Mouse (Mus musculus) midbrain, embryonic 11.5 days (tissue): ENCODE data around the gene Ostc. TPM values are rescaled to one million over a fixed set of nuclear protein-coding genes. Genes with fewer than 3 reads are reported as not detected.

Experiments
- ATAC-seq: fragments of 200-750 bp; cut with Nextera tagmentation; 2 replicates; pipeline ENCODE4 v1.8.0; 2017; ENCODE audit warnings: moderate TSS enrichment, moderate library complexity; ENCODE audit not compliant: low FRiP score
- DNase-seq: peaks from one replicate; pipeline ENCODE4 v3.0.0; 2015; ENCODE audit warnings: low spot score; ENCODE audit errors: missing footprints
- H3K27ac ChIP-seq: fragments of 300-500 bp; sonication (generic); 2 replicates; pipeline ENCODE4 v1.5.1; 2014; ENCODE audit warnings: low read depth, low read length
- H3K27me3 ChIP-seq: fragments of 300-500 bp; sonication (generic); 2 replicates; pipeline ENCODE4 v1.6.1; 2014; ENCODE audit warnings: mild to moderate bottlenecking, low read length, moderate library complexity, mixed read lengths; ENCODE audit not compliant: control insufficient read depth, insufficient read depth
- H3K36me3 ChIP-seq: fragments of 300-500 bp; sonication (generic); 2 replicates; pipeline ENCODE4 v1.6.1; 2014; ENCODE audit warnings: mild to moderate bottlenecking, low read length, moderate library complexity, mixed read lengths; ENCODE audit not compliant: control insufficient read depth, insufficient read depth
- H3K4me1 ChIP-seq: fragments of 300-500 bp; sonication (generic); 2 replicates; pipeline ENCODE4 v1.6.1; 2014; ENCODE audit warnings: low read length; ENCODE audit not compliant: control insufficient read depth, insufficient read depth
- H3K4me2 ChIP-seq: fragments of 300-500 bp; sonication (generic); 2 replicates; pipeline ENCODE4 v1.6.1; 2014; ENCODE audit warnings: mild to moderate bottlenecking, moderate library complexity
- H3K4me3 ChIP-seq: fragments of 300-500 bp; sonication (generic); 2 replicates; pipeline ENCODE4 v1.5.1; 2014; ENCODE audit warnings: low read depth, low read length
- H3K9ac ChIP-seq: fragments of 300-500 bp; sonication (generic); 2 replicates; pipeline ENCODE4 v1.6.1; 2014; ENCODE audit warnings: low read length
- H3K9me3 ChIP-seq: fragments of 300-500 bp; sonication (generic); 2 replicates; pipeline ENCODE4 v1.6.1; 2016; ENCODE audit warnings: low read length; ENCODE audit not compliant: control insufficient read depth
- WGBS: fragments of 180-500 bp; shearing (Covaris S2); extraction: QIAGEN DNeasy Blood & Tissue Kit; methylation state at CpG from one replicate; pipeline ENCODE4 v1.1.7; 2014; 5-methylcytosine and 5-hydroxymethylcytosine counted together
- polyA plus RNA-seq: library from polyadenylated mRNA; unstranded; fragments of >200 nt; fragmentation: Nextera tagmentation; extraction: Ambion mirVana; gene quantifications from 2 replicates; pipeline ENCODE4 v1.2.1, GENCODE M21; 2014

Gene Ostc
- polyA plus RNA-seq, 1 experiment from 2014 or later, result 323 TPM

- Histone ChIP-seq H3K27me3 (no peaks in the 10 kb centered on the region), H3K9ac (no peak overlapping the region), H3K4me1 (no peaks in the 10 kb centered on the region), H3K4me3 (no peak overlapping the region), H3K4me2 (no peak overlapping the region), H3K36me3 (no peaks in the 10 kb centered on the region), H3K27ac (no peak overlapping the region), H3K9me3 (no peaks in the 10 kb centered on the region)
- 93% methylated on average over 19 of the region's 19 CpGs for WGBS
- DNase-seq (no peak), ATAC-seq (no peak)
Observed at GRCm38 (mm10) chr3:130677671-130678460, 31.4 kb downstream of the Ostc start.

- no peaks in the 10 kb centered on the region for H3K36me3 ChIP-seq
- WGBS, result 77% methylated on average over 14 of the region's 14 CpGs
- ATAC-seq (no peak), DNase-seq (no peak)
- H3K4me3 ChIP-seq, result no peak overlapping the region
- no peak overlapping the region for H3K9ac ChIP-seq
- H3K4me2 ChIP-seq, result no peak overlapping the region
- H3K27me3 ChIP-seq, result no peaks in the 10 kb centered on the region
- no peaks in the 10 kb centered on the region for H3K9me3 ChIP-seq
- no peak overlapping the region for H3K27ac ChIP-seq
- H3K4me1 ChIP-seq, result no peaks in the 10 kb centered on the region
Observed at GRCm38 (mm10) chr3:130671291-130671690, 38.0 kb downstream of the Ostc start.

- Histone ChIP-seq H3K4me2 (no peak overlapping the region), H3K9me3 (no peaks in the 10 kb centered on the region), H3K9ac (no peak overlapping the region), H3K4me1 (no peaks in the 10 kb centered on the region), H3K36me3 (no peaks in the 10 kb centered on the region), H3K27me3 (no peaks in the 10 kb centered on the region), H3K4me3 (no peak overlapping the region), H3K27ac (no peak overlapping the region)
- ATAC-seq (no peak), DNase-seq (no peak)
- WGBS, result 94% methylated on average over 3 of the region's 3 CpGs
Observed at GRCm38 (mm10) chr3:130662496-130662895, 46.7 kb downstream of the Ostc start.

DNA sequence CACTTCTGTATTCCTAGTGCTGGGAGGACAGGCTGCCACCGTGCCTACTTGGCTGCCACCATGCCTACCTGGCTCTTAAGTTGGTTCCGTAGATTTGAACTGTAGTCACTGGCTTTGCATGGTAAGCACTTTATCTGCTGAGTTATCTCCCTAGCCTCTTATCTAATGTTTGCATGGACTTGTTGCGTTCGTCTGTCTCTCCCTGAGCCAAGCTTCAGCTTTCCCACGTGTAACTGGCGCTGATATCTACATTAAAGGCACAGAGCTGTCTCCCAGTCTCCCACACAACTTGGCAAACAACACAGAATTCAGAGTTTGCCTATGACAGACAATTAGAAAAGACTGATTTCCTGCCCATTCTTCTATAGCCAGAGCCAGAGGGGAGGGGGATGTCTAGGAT is 48.6 kb downstream of the Ostc start:
- H3K9me3 ChIP-seq, result no peaks in the 10 kb centered on the region
- H3K4me3 ChIP-seq, result no peak overlapping the region
- no peaks in the 10 kb centered on the region for H3K4me1 ChIP-seq
- DNase-seq, result no peak
- no peak for ATAC-seq
- no peaks in the 10 kb centered on the region for H3K27me3 ChIP-seq
- H3K27ac ChIP-seq, result no peak overlapping the region
- 85% methylated on average over 6 of the region's 6 CpGs for WGBS
- no peak overlapping the region for H3K9ac ChIP-seq
- H3K4me2 ChIP-seq, result no peak overlapping the region
- no peaks in the 10 kb centered on the region for H3K36me3 ChIP-seq

DNA sequence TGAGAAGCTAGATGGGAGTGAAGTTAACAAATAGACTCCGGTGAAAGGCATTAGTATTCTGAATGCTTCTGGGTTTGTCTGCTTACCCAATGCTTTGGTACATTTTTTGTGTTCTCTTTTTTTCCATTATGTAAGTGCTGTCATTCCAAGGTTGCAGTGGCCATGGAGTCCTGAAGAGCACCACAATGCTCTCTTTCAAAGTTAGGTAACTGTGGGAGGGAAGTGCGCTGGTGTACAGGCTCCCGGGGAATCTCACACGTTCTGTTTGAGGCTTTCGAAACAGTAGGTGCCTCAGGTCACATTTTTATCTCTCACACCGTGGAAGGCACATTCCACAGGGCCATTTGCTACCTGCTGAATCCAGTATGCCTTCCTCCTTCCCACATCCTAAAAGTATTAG is 59.7 kb downstream of the Ostc start:
- ATAC-seq, result no peak
- Histone ChIP-seq H3K4me2 (no peak overlapping the region), H3K9ac (no peak overlapping the region), H3K36me3 (no peaks in the 10 kb centered on the region), H3K4me1 (no peaks in the 10 kb centered on the region), H3K4me3 (no peak overlapping the region), H3K27me3 (no peaks in the 10 kb centered on the region), H3K9me3 (no peaks in the 10 kb centered on the region), H3K27ac (no peak overlapping the region)
- no peak for DNase-seq
- 64% methylated on average over 6 of the region's 6 CpGs for WGBS

DNA sequence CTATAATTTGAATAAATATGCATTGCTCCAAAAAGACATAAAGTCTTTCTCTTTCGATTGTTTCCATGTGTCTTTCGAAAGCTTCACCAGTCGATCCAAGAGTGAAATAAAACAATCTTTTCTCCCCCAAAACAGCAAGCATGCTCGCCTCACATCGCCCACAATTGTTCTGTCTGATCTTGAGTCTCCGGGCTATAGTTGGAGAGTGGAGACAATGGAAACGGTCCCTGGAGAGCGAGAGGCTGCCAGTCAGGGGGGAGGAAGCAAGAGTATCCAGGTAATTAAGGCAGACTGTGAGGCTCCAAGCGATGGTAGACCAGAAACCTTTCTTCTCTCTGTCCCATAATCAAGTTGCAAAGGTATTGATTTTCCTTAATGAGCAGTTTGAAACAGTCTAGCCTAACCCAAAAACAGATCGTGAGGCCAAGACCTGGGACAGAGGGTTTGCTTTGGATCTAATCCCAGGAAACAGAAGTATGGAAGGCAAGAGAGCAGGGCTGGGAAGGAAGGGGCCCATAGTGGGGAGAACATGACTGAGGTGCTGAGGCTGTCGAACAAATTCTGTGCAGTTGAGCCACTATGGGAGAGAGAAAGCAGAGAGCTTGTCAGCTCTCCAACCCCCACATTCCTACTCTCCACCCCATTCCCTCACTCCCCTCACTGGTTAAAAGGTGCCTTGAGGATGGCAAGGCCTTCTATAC is 63.0 kb downstream of the Ostc start:
- no peak for DNase-seq
- ATAC-seq, result no peak
- Histone ChIP-seq H3K9ac (no peak overlapping the region), H3K36me3 (no peaks in the 10 kb centered on the region), H3K9me3 (no peaks in the 10 kb centered on the region), H3K27ac (no peak overlapping the region), H3K27me3 (no peaks in the 10 kb centered on the region), H3K4me2 (no peak overlapping the region), H3K4me1 (no peaks in the 10 kb centered on the region), H3K4me3 (no peak overlapping the region)
- 81% methylated on average over 11 of the region's 11 CpGs for WGBS

Other genes starting within 250 kb of the Ostc start
- not detected in 2 replicates for gene Etnppl, start 92.0 kb downstream of the Ostc start, polyA plus RNA-seq
- gene Rpl34, start 21.0 kb upstream of the Ostc start, polyA plus RNA-seq, result 646 and 740 TPM in 2 replicates